Mouse (Mus musculus) kidney, embryonic 14.5 days (tissue): ENCODE results near the gene Aplf. TPM values are rescaled to one million over a fixed set of nuclear protein-coding genes. Genes with fewer than 3 reads are reported as not detected.
A peak's percentile ranks its signal among the peaks of the same experiment; 100 is the strongest.

ENCODE experiments used
- ATAC-seq: fragments of 200-750 bp; cut with Nextera tagmentation; 2 replicates; pipeline ENCODE4 v1.8.0; 2017; ENCODE audit warnings: moderate number of reproducible peaks, mild to moderate bottlenecking, moderate TSS enrichment, moderate library complexity; ENCODE audit not compliant: low FRiP score, low TSS enrichment
- H3K27ac ChIP-seq: fragments of 300-500 bp; sonication (generic); 2 replicates; pipeline ENCODE4 v1.5.1; 2014; ENCODE audit warnings: low read depth, mild to moderate bottlenecking, low read length, moderate library complexity, mixed read lengths
- H3K27me3 ChIP-seq: fragments of 300-500 bp; sonication (generic); 2 replicates; pipeline ENCODE4 v1.6.1; 2014; ENCODE audit warnings: mild to moderate bottlenecking, low read length; ENCODE audit not compliant: control insufficient read depth, insufficient read depth
- H3K36me3 ChIP-seq: fragments of 300-500 bp; sonication (generic); 2 replicates; pipeline ENCODE4 v1.6.1; 2014; ENCODE audit warnings: low read length, mixed read lengths; ENCODE audit not compliant: control insufficient read depth, insufficient read depth
- H3K4me1 ChIP-seq: fragments of 300-500 bp; sonication (generic); 2 replicates; pipeline ENCODE4 v1.6.1; 2014; ENCODE audit warnings: low read length, mixed read lengths; ENCODE audit not compliant: control insufficient read depth, insufficient read depth
- H3K4me2 ChIP-seq: fragments of 300-500 bp; sonication (generic); replicated peaks from 2 replicates; pipeline ENCODE4 v1.6.1; 2014; ENCODE audit warnings: low read depth, mild to moderate bottlenecking, low read length
- H3K4me3 ChIP-seq: fragments of 300-500 bp; sonication (generic); 2 replicates; pipeline ENCODE4 v1.5.1; 2014; ENCODE audit warnings: mild to moderate bottlenecking, low read length
- H3K9ac ChIP-seq: fragments of 300-500 bp; sonication (generic); 2 replicates; pipeline ENCODE4 v1.6.1; 2014; ENCODE audit warnings: low read depth, mild to moderate bottlenecking, low read length, moderate library complexity
- H3K9me3 ChIP-seq: fragments of 300-500 bp; sonication (generic); 2 replicates; pipeline ENCODE4 v1.6.1; 2016; ENCODE audit warnings: low read length; ENCODE audit not compliant: control insufficient read depth
- WGBS: fragments of 180-500 bp; shearing (Covaris S2); extraction: QIAGEN DNeasy Blood & Tissue Kit; methylation state at CpG from one replicate; pipeline ENCODE4 v1.1.7; 2014; 5-methylcytosine and 5-hydroxymethylcytosine counted together
- polyA plus RNA-seq: library from polyadenylated mRNA; unstranded; fragments of >200 nt; fragmentation: Nextera tagmentation; extraction: Ambion mirVana; gene quantifications from 2 replicates; pipeline ENCODE4 v1.2.1, GENCODE M21; 2014

Aplf gene
- polyA plus RNA-seq, 1 experiment from 2014 or later = 16.9 TPM

GRCm38 (mm10) chr6:87669894-87670588, 2.0 kb downstream of the Aplf start:
- H3K9me3 ChIP-seq = no peaks in the 10 kb centered on the region
- H3K4me3 ChIP-seq = no peak overlapping the region
- no peak overlapping the region for H3K4me2 ChIP-seq
- no peaks in the 10 kb centered on the region for H3K36me3 ChIP-seq
- peaks cover 12% of the 10 kb centered on the region for H3K4me1 ChIP-seq
- no peak for ATAC-seq
- 39% methylated on average over 7 of the region's 7 CpGs for WGBS
- H3K9ac ChIP-seq = no peak overlapping the region
- H3K27me3 ChIP-seq = no peaks in the 10 kb centered on the region
- no peak overlapping the region for H3K27ac ChIP-seq

DNA sequence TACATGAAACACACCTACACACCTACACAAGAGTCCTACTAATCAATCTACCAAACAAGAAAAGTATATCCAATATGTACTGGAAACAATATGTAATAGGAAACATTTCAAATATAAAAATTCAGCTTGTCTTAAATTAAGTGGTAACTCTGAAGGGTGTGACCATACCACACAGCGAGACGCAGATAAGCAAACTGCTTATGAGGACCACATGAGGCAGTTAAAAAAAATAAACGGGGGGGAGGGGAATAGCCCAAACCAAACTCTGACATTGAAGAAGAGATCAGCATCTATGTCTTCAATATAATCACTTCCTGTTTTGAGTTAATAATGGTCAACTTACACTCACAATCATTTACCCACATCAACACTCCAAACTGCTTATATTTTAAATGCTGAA, 3.3 kb downstream of the Aplf start:
- no peak overlapping the region for H3K27ac ChIP-seq
- 91% methylated on average over 3 of the region's 3 CpGs for WGBS

DNA sequence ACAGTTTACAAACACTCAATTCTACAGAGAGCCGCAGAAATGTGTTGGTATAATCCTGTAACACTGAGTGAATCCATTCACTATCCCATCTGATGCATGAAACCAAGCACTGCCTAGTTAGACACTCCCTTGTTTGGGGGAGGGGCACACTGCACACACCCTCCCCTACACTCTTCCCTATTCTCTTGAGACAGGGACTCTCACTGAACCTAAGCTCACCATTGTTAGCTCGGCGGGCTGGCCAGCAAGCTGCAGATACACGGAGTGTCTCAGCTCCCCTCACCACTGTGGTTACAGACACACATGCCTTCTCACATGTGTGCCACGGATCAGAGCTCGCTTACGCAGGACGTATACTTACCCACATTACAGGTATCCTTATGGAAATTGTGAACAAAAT, 4.2 kb downstream of the Aplf start:
- no peaks in the 10 kb centered on the region for H3K27me3 ChIP-seq
- H3K4me3 ChIP-seq = no peak overlapping the region
- peaks cover 12% of the 10 kb centered on the region for H3K4me1 ChIP-seq
- no peak overlapping the region for H3K4me2 ChIP-seq
- no peak overlapping the region for H3K9ac ChIP-seq
- no peak for ATAC-seq
- H3K27ac ChIP-seq = no peak overlapping the region
- no peaks in the 10 kb centered on the region for H3K9me3 ChIP-seq
- no peaks in the 10 kb centered on the region for H3K36me3 ChIP-seq
- 89% methylated on average over 8 of the region's 8 CpGs for WGBS

More for the DNA sequence above, 3.3 kb downstream of the Aplf start:
- no peak overlapping the region for H3K4me2 ChIP-seq
- H3K27me3 ChIP-seq = no peaks in the 10 kb centered on the region
- peaks cover 12% of the 10 kb centered on the region for H3K4me1 ChIP-seq
- no peak overlapping the region for H3K9ac ChIP-seq
- H3K9me3 ChIP-seq = no peaks in the 10 kb centered on the region
- H3K4me3 ChIP-seq = no peak overlapping the region
- H3K36me3 ChIP-seq = no peaks in the 10 kb centered on the region
- no peak for ATAC-seq

- H3K27me3 ChIP-seq = no peaks in the 10 kb centered on the region
- no peaks in the 10 kb centered on the region for H3K4me1 ChIP-seq
- H3K27ac ChIP-seq = no peak overlapping the region
- no peak overlapping the region for H3K4me3 ChIP-seq
- H3K4me2 ChIP-seq = no peak overlapping the region
- 91% methylated on average over 9 of the region's 9 CpGs for WGBS
- H3K9me3 ChIP-seq = no peaks in the 10 kb centered on the region
- ATAC-seq = no peak
- no peaks in the 10 kb centered on the region for H3K36me3 ChIP-seq
- no peak overlapping the region for H3K9ac ChIP-seq
These were observed 8.5 kb downstream of the Aplf start for GRCm38 (mm10) chr6:87663445-87663844.

DNA sequence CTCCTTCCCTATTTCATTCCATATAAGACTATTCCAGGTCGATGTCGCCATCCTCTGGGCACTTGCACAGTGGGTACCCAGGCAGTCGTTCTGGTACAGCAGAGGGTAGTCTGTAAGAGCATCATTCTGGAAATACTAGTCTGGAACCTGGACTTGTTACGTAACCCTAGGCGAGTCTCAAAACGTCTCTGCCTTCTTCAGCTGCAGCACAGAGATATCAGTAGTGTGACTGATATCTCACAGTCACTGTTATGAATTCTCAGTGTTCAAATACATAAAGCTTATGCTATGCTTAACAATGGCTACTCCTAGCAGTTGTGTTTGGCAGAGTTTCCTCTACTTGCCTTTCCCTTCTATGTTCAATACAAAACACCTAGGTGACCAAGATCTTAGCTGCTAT, 9.8 kb downstream of the Aplf start:
- H3K9me3 ChIP-seq = no peaks in the 10 kb centered on the region
- no peaks in the 10 kb centered on the region for H3K27me3 ChIP-seq
- 0 out of 2 replicates have a peak, but pooled peaks cover 5% of the 10 kb centered on the region for H3K36me3 ChIP-seq
- no peak overlapping the region for H3K4me2 ChIP-seq
- no peaks in the 10 kb centered on the region for H3K4me1 ChIP-seq
- no peak for ATAC-seq
- H3K27ac ChIP-seq = no peak overlapping the region
- H3K4me3 ChIP-seq = no peak overlapping the region
- H3K9ac ChIP-seq = no peak overlapping the region
- WGBS = 78% methylated on average over 6 of the region's 6 CpGs

DNA sequence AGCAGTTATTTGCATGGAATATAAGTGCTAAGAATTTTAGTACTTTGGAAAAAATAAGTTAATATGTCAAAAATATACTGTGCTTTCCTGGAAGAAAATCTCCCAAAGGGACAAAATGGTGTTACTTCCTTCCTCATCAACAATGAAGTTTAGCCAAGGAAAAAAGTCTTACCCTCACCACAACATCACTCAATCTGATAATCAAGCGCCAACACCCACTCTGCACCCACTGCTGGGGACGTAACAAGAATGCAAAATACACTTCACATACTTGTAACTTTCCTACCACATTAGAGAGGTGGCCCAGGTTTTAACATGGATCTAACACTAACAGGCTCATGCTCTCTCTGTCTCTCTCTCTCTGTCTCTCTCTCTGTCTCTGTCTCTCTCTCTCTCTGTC, 10.3 kb downstream of the Aplf start:
- Histone ChIP-seq H3K36me3 (0 out of 2 replicates have a peak, but pooled peaks cover 5% of the 10 kb centered on the region), H3K4me1 (no peaks in the 10 kb centered on the region), H3K27ac (no peak overlapping the region), H3K9me3 (no peaks in the 10 kb centered on the region), H3K4me2 (no peak overlapping the region), H3K27me3 (no peaks in the 10 kb centered on the region), H3K4me3 (no peak overlapping the region), H3K9ac (no peak overlapping the region)
- no peak for ATAC-seq
- WGBS = 87% methylated on average over 2 of the region's 2 CpGs

DNA sequence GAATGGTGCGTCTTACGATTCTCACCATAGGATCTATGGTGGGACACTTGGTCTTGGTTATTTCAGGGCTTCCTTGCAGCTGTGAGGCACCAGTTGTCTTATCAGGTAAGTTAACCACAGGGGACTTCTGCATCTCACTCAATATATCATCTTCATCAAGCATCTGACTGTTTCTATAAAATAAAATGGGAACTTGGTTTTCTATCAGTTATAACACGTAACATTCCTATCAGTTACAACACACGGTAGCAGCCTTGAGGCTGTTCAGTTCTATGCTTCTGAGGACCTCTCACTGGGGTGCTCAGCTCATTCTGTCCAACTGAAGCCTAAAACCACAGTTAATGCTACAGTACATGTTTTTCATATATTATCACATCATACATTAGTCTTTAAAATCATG, 13.2 kb downstream of the Aplf start:
- Histone ChIP-seq H3K4me3 (no peak overlapping the region), H3K36me3 (0 out of 2 replicates have a peak, but pooled peaks cover 5% of the 10 kb centered on the region), H3K4me2 (no peak overlapping the region), H3K4me1 (0 out of 2 replicates have a peak, but pooled peaks cover 7% of the 10 kb centered on the region), H3K27ac (no peak overlapping the region), H3K27me3 (no peaks in the 10 kb centered on the region), H3K9ac (no peak overlapping the region), H3K9me3 (no peaks in the 10 kb centered on the region)
- ATAC-seq = no peak
- WGBS = 92% methylated on average over 4 of the region's 4 CpGs

DNA sequence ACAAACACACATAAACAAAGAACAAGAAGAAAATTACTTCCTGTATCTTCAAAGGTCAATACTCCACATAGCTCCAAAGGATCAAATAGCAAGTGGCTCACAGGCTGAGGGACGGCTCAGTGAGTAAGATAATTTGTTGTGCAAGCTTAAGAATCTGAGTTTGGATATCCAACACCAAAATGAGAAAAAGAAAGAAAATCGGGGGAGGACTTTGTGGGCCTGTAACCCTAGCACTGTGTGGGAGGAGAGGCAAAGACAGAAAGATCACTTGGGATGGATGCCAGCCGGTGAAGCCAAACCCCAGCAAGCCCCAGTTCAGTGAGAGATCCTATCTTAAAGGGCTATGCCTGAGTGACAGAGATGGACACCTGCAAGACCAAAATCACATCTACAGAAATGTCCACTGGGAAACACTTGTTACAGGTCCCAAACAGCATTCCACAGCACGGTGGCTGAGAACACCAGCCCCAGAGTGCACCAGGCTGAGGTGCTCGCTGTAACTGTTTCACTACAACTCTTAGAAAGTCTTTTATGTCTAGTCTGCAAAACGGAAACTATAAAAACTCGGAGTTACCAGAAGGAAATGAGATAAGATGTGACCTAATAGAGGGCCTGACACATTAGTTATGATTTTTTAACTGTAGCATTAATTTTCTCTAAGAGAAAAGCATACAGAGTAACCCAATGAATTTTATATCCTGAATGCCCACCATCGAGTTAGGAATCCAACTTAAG, 17.9 kb downstream of the Aplf start:
- ATAC-seq = peak; percentile 79
- WGBS = 23% methylated on average over 8 of the region's 8 CpGs

GRCm38 (mm10) chr6:87653478-87653877, 18.5 kb downstream of the Aplf start:
- H3K9ac ChIP-seq = no peak overlapping the region
- peak; percentile 25; the same call in 1 of the 2 replicates for ATAC-seq
- H3K27me3 ChIP-seq = no peaks in the 10 kb centered on the region
- H3K27ac ChIP-seq = peak overlapping the region; percentile 80
- H3K36me3 ChIP-seq = 0 out of 2 replicates have a peak, but pooled peaks cover 5% of the 10 kb centered on the region
- H3K9me3 ChIP-seq = no peaks in the 10 kb centered on the region
- 33% methylated on average over 3 of the region's 3 CpGs for WGBS
- H3K4me1 ChIP-seq = peaks cover 16% of the 10 kb centered on the region; the same call in 1 of the 2 replicates
- no peak overlapping the region for H3K4me3 ChIP-seq
- H3K4me2 ChIP-seq = no peak overlapping the region

More for the DNA sequence above, 17.9 kb downstream of the Aplf start:
- Histone ChIP-seq H3K27ac (peak overlapping the region; percentile 80; the same call in 1 of the 2 replicates), H3K4me2 (no peak overlapping the region), H3K4me1 (peaks cover 16% of the 10 kb centered on the region; the same call in 1 of the 2 replicates), H3K36me3 (0 out of 2 replicates have a peak, but pooled peaks cover 5% of the 10 kb centered on the region), H3K4me3 (no peak overlapping the region), H3K27me3 (no peaks in the 10 kb centered on the region), H3K9ac (no peak overlapping the region), H3K9me3 (no peaks in the 10 kb centered on the region)
